Mouse (Mus musculus): ENCODE measurements around the gene Cdon.
A peak's percentile ranks its signal among the peaks of the same experiment; 100 is the strongest.

Gene Cdon

DNA sequence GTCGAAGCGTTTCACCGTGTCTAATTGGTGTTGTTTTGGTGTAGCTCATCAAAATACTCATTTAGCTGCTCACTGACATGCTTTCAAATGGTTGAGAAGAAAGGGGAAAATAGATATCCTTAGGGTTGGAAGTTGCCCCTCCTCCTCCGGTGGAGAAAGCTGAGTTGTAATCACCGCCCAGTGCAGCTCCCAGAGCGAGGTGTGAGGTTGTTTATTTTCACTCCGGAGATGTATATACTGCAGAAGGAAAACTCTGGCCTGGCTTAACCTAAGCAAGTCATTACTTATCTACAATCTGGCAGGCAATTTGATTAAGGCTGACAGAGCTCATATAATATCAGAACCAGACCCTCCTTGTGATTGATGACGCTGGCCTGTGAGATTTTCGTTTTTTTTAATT lies 14.6 kb downstream of the Cdon start:
- no peak for DNase-seq (ENCODE audit: extremely low read depth, insufficient read length, low spot score)

GRCm38 (mm10) chr9:35438286-35439061 lies 17.5 kb downstream of the Cdon start:
- no peak for DNase-seq (ENCODE audit: extremely low read depth, insufficient read length, low spot score)

DNA sequence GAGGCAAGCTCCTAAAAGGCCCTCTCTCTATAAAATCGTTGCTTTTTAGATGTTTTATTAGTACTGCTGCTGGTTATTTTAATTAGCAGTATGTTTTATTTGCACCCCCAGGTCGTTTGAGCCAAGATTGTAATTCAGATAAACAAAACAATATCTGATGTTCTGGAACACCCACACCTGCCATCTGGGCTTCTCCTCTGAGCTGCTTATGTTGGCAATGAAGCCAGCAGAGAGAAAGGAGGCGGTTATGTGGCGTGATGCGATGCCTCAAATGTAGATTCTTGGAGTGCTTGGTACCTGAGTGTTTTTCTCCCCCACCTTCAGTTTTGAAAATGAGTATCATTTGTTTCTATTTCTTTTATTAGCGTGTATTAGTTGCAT lies 18.1 kb downstream of the Cdon start:
- DNase-seq (ENCODE audit: extremely low read depth, insufficient read length, low spot score), result no peak

DNA sequence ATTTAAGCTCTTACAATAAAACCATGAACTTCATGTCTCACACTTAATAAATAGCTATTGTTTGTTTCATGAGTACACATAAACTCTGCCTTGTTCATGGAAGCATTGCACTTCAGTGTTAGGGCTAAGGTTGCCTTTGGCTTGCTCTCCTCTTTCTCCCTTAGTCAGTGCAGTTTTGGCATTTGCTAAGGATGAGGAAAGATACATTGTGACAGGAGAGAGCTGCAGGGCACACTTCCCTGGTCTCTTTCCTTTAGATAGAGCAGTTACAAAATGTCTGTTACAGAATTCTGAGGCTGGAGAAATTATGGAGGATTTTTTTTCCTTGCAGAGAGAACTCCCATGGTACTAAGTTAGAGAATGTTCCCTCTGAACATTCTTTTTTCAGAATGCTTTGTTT lies 18.8 kb downstream of the Cdon start:
- DNase-seq (ENCODE audit: extremely low read depth, insufficient read length, low spot score), result no peak

GRCm38 (mm10) chr9:35442476-35442875 lies 21.5 kb downstream of the Cdon start:
- no peak for DNase-seq (ENCODE audit: extremely low read depth, insufficient read length, low spot score)

DNA sequence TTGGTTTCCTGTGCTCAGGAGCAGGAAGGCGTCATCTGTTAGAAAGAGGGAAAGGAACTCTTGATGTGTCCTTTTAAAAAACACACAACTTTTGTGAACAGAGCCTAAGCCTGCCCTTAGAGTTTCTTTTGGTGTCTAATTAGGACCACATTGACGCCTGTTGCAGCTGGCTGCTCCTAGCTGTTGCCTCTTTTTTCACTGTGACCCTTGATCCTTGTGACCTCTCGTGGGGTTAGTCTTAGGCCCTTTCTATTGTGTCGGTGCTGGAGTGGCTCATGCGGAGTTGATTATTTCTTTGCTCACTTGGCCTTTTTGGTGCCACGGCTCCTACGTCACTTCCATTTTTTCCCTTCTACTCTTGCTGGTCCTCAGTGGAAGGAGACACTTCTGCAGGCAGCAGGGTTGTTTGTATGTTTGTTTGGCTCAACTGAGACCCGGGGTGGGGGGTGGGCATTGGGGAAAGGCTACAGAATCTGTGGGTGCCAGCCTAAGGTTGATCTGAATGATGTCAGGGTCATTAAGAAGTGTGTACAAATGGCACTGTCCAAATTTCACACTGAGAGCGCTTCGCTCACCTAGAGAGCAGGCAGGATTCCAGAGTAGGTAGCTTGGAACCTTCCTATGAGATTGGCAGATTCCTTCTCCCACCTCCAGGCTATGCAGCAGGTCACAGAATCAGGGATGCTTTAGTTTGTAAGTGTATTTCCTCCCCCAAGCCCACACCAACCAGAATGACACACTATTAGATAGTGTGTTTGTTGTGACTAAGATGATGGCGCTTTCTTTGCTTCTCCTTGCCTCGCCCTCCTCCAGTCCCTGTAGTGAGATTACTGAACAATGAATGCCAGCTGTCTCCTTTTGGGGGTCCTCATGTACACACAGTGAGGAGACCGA lies 22.9 kb downstream of the Cdon start:
- no peak for DNase-seq (ENCODE audit: extremely low read depth, insufficient read length, low spot score)

- no peak for DNase-seq (ENCODE audit: extremely low read depth, insufficient read length, low spot score)
Measured at GRCm38 (mm10) chr9:35444512-35444886, 23.6 kb downstream of the Cdon start.

GRCm38 (mm10) chr9:35446916-35447315 lies 26.0 kb downstream of the Cdon start:
- DNase-seq (ENCODE audit: extremely low read depth, insufficient read length, low spot score), result no peak

DNA sequence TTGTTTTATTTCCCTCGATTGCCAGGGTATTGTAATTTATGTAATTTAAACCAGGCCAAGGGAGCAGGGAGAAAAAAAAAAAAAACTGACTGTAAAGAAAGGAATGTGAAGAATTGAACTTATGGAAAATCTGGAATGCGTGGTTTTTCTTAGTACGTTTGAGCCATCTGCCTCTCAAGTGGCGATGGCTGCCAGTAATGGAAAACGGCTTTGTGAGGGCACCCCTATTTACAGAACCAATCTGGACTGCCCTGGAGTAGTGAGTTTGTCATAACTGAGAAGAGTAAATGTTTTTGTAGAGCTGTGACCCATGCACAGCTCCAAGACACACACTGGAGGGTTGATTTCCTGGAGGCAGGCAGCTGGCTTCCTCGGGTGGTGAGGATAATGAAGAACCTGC lies 32.4 kb downstream of the Cdon start:
- DNase-seq (ENCODE audit: extremely low read depth, insufficient read length, low spot score), result peak; percentile 37

GRCm38 (mm10) chr9:35459594-35459993 lies 38.7 kb downstream of the Cdon start:
- DNase-seq (ENCODE audit: extremely low read depth, insufficient read length, low spot score), result no peak

DNA sequence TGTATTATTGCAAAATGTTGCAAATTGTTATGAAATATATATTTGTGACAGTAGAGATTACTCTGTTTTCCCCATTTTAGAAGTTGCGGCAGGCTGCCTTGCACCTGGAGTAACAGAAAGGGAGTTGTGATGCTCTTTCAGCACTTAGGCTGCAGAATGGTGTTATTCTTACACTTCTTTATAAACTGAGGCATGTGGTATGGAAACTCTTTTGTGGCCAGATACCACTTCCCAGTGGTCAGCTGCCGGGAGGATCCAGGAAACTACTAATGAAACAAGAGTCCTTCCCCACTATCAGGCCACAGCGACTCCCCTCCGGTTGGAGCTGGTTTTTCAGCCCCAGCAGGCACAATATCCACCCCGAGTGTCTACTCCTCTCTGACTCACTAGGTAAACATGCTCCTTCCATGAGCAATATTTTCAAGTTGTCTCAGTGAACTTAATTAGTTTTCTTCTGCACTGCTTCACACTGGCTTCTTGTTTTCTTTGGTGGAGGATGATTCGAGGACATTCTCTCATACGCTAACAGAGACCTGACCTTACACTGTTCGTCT lies 46.4 kb downstream of the Cdon start:
- peak; percentile 66 for DNase-seq (ENCODE audit: extremely low read depth, insufficient read length, low spot score)

GRCm38 (mm10) chr9:35468913-35469312 lies 48.0 kb downstream of the Cdon start:
- DNase-seq (ENCODE audit: extremely low read depth, insufficient read length, low spot score), result no peak

DNA sequence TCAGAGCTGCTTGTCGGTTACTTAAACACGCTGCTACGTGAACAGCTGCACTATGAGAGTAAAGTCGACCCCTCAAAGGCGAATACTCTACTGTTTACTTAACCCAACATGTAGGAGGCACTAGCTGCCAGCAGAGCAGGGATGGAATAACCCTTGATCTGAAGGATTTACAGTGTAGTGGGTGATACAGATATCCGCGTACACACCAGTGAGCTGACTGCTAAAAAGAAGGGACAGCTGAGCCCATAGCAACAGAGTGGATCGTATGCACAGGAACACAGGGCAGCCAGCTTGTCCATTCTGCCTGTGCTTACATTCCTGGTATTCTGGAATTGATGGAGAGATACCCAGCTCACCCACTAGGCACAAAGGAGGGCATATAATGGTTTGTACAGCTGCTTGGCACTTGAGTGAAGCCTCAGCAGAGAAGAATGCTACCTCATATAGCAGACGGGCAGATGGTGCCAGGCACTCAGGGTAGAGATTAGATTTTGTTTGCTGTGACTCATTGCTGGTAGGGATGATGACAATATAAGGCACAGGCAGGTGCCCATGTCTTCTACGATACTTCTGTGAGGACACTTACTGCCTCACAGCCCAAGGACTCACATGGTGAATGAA lies 53.3 kb downstream of the Cdon start:
- DNase-seq (ENCODE audit: extremely low read depth, insufficient read length, low spot score), result no peak

DNA sequence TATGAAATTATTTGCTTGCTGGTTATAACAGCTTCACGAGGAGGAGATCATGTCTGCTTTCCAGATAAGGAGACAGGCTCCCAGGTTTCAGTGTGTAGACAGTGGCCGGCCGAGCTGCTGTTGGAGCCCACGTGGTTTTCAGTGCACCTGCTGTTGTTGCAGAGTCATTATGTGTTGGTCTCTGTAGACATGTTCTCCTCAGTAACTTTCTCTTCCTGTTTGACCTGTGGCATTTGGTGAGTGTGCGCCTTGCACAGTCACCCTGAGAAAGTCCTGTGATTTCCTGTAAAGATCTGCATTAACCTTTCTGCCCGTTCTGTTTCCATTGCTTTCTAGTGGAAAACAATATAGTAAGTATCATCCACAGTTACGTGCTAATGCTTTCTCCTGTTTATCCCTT lies 54.5 kb downstream of the Cdon start:
- no peak for DNase-seq (ENCODE audit: extremely low read depth, insufficient read length, low spot score)

GRCm38 (mm10) chr9:35479456-35479855 lies 58.5 kb downstream of the Cdon start:
- no peak for DNase-seq (ENCODE audit: extremely low read depth, insufficient read length, low spot score)

DNA sequence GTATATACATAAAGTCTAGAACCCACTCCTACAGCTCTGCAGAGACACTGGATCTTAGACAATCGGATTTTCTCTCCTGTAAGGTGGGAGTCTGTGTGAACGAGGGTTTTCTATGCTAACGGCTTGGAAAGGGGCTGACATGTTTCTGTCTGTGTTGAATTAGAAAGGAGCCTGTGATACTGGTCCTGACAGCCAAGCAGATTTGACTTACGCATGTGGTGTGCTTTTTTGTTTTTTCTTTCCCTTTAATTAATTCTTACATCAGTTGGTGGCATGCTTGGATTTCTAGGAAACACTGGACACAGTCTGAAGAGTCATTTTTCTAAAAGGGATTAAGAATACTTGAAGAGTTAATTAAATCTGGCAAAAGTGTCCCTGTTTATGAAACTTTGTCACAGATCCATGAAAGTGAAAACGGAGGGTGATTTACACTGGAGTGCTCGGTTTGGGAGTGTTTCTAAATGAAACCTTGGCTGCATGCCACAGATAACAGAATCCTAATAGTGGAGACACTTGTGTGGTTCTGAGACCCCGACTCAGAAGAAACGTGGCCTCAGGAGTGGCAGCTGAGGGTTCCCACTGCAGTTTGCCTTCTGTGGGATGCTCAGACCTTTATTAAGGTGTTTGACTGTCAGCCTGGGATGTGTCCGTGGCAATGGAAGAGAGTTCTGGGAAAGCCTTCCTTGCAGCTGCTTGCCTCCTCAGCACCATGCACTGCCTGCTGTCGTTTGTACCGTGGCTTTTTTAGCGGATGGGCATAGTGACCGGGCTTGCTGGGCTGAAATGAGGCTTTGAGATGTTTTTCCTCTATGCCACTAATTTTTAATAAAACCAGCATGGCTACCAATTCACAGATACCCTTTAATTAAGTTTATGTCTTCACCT lies 61.3 kb downstream of the Cdon start:
- DNase-seq (ENCODE audit: extremely low read depth, insufficient read length, low spot score), result no peak

GRCm38 (mm10) chr9:35483949-35484348 lies 63.0 kb downstream of the Cdon start:
- no peak for DNase-seq (ENCODE audit: extremely low read depth, insufficient read length, low spot score)

- DNase-seq (ENCODE audit: extremely low read depth, insufficient read length, low spot score), result peak; percentile 21
Measured at GRCm38 (mm10) chr9:35486616-35487015, 65.7 kb downstream of the Cdon start.

DNA sequence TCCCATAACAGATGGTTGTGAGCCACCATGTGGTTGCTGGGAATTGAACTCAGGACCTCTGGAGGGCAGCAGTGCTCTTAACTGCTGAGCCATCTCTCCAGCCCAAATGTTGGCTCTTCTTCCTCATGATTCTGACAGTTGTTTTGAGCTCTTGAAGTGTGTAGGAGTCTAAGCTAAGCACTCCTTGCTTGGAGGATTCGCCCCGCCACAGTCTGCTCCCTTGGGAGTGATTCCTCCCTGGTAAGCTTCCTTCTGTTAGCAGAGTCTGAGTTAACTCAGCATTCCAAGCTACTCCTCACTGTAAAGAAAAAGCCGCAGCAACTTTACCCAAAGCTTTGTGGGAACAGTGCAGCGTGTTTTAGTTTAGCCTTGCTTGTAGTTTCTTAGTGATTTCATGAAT lies 67.6 kb downstream of the Cdon start:
- no peak for DNase-seq (ENCODE audit: extremely low read depth, insufficient read length, low spot score)

- no peak for DNase-seq (ENCODE audit: extremely low read depth, insufficient read length, low spot score)
Measured at GRCm38 (mm10) chr9:35491109-35491866, 70.4 kb downstream of the Cdon start.

All from 3134 (cell line).